Mouse (Mus musculus) urinary bladder, postnatal 36 days (tissue): ENCODE results near the gene Sh3bp5.

Experiments used
- DNase-seq, 2 experiments: peaks; one replicate each; pipeline ENCODE4 v3.0.0; 2022; ENCODE audit warnings: low spot score in 2 of 2, mixed read lengths in 1 of 2

Gene Sh3bp5

DNA sequence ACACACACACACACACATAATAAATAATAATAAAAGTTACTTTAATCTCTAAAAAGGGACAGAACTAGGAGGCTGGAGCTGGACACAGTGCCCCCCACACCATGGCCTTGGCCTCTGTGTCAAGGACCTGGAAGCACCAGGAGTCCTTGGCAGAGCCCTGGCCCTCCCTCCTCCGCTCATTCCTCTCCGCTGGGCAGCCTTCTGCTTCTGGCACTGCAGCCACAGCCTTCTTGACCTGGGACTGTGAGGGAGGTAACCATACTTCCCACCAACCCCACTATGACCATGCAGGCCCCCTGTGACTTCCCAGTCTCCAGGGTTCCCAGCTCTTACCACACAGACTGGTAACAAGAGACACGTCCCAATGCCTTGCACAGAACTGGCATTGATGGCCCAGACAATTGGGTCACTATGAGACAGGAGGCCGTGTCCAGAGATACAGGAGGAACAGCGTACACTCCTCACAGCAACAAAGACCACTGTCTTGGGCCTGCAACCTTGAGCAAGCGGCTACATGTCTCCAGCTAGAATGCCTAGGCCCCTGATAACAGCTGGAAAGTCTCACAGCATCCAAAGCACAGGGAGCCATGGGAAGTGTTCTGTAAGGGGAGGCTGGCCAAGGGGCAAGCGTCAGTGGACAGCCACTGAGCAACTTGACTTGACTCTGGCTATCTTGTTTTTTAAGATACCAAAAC is 41.8 kb downstream of the Sh3bp5 start:
- no peak for DNase-seq

DNA sequence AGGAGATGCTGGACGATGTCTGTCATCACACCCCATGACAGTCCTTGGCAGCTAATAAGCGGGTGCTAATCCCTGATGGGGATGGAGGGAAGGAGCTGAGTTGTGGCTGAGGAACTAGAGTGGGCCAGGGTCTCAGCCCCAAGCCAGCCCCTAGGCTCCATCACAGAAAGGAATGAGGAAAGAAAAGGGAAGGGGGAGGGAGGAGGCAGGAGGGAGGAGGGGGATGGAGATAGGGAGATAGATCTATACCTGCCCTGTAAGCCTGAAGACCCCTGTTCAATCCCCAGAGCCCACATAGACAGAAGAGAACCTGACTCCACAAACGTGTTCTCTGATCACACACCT is 42.4 kb downstream of the Sh3bp5 start:
- no peak for DNase-seq

DNA sequence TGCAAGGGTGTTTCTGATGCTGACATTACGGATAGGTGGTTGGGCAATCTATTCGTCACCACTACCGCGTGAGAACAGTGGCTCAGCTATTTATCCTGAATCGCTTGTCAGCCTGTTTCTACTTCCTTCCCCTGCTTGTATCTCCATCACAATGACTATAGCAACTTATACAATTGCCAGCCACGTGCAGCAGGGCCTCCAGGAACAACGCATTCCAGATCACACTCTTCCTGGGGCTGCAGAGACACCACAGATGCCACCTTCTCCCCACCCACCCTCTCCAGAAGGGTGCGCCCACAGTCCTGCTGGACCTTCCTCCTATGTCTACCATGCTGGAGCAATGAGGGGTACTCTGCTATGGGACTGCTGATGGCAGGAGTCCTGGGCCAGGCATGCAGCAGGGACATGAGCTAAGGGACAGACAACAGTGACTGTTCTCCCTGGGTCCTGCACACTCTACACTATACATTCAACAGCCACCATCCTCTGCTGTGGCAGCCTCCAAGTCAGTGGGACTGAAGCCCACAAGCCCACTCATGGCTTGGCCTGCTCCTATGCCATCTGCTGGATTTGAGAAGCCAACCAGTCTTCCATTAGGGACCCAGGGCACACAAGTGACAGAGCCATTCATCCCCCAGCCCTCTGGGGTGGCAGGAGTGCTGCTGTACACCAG is 42.9 kb downstream of the Sh3bp5 start:
- DNase-seq, result no peak

DNA sequence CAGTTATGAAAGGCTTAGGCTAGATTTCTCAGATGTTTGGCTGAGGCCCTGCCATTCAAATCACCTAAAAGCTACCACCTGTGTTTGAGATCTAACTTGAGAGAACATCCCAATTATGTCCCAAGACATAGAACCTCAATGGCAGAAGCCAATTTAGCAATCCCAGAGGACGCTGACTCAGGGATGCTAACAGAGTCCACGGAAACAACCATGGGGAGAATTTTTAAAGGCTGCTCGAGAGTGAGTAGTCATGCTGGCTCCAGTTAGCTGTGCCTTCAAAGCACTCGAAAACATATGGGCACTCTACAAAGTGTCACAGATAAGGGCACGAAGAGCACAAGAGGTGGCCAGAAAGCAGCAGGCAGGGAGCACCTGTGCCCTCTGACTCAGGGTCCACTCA is 43.6 kb downstream of the Sh3bp5 start:
- no peak for DNase-seq

DNA sequence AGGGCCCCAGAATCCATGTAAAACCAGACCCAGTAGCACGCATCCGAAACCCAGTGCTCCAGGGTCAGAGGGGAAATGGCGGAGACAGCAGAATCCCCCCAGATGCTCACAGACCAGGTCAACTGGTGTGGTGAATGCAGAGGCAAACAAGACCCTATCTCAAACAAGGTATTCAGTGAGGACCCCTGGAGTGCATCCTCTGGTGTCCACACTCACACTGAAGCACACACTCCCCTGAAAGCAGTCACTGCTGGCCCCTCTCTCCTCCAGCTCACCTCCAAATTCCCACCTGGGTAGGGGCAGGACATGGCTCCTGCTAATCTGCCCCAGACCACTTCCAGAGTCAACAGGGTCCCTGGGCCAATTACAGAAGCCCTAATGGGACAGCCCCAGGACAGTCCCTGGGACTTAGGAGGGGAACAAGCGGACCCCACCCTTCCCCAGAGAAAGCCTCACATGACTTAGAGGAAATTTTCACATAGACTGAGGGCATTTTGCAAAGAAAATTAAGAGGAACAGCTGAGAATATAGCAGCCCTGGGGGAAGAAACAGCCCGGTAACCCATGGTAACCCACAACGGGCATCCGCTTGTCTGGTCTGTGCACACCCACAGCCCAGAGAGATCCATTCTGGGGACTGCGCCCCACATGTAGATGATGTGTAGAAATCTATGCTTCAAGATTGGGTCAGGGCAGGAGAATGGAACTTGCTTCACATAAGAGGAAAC is 46.3 kb downstream of the Sh3bp5 start:
- no peak for DNase-seq

DNA sequence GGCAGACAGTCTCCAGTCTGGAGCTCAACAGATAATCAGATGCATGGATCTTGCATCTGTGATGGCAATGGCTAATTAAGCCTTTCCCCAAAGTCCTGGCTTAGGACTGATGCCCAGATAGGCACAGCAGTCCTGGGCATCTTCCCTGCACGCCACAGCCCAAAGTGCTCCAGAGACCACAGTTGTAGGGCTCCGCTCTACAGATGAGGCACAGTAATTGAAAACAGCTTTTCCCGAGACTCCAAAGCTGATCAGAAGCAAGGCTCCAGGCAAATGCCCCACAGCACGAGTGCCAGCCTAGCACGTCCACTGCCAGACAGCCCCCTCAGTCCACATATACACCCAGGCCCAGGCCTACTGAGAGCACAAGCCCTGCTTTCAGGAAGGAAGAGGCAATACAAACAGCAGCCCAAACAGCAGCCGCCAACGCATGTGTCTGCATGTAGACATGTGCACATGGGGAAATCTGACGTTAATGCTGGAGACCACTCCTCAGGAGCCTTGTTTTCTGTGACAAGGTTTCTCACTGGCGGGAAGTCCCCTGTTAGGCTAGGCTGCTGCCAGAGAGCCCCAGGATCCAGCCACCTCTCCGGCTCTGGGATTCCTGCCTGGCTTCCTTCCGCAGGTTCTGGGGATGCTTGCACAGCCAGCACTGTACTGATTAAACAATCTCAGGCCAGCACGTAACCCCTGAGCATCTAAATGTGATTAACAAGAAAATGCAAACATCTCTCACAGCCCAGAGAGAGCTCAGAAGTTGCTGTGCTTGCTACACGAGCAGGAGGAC is 47.6 kb downstream of the Sh3bp5 start:
- no peak for DNase-seq

DNA sequence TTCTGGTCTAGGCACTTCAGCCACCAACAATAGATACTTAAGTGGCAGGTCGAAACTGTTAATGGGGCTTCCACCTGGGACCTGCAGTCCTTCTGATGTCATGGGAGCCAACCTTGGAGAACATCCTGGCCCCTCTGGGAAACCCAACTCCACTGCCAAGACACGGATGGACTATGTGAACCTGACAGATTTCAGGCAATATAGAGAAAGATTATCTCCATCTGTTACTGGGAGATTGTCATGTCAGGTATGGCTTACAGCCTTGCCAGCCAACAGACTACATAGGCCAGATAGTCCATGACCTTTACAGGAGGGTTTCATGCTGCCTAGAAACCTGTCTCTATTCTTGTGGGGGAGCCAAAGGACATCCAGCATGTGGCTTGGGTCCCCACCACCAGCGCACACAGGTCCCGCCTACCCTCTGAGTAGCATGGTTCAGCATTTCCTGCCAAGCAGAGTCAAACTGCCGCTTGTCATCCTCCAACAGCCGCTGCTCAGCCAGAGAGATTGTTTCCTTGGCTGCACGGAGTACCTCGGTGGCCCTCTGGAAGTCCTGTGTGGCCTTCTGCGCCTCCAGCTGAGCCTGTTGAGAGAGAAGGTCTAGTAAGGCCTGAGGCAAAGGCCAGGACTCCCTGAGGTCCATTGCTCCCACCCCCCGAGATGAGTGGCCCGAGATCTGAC is 48.4 kb downstream of the Sh3bp5 start:
- DNase-seq, result no peak

DNA sequence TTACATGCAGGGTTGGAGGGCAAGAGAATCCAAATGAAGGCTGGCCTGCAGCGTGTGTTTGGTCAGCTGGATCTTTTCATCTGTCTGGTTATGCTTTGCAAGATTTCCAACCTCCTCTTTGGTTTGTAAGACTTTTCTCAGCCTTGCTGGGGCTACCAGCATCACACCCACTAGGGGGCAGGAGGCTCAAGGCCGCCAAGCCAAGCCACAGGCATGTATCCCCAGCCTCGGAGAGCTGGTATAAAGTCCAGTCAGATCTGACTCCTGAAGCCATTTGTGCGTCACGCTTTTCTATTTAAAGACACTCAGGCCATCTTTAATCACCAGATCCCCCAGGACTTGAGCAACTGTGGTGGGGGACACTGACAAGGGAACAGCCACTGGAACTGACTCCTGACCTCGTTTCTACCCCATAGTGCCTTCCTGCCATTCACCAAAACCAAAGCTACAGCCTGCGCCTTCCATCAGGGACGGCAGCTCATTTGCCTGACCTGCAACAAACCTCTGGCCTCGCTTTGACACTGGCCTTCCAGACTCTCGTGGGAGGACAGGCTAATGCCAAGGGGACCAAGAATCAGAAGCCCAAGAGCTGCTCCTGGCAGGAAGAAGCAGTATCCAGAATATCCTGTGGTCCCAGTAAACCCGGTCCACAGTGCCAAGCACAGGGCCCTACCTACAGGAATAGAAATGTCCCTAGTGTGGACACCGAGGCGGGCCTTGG is 49.7 kb downstream of the Sh3bp5 start:
- DNase-seq, result peak; percentile 66 to 85

DNA sequence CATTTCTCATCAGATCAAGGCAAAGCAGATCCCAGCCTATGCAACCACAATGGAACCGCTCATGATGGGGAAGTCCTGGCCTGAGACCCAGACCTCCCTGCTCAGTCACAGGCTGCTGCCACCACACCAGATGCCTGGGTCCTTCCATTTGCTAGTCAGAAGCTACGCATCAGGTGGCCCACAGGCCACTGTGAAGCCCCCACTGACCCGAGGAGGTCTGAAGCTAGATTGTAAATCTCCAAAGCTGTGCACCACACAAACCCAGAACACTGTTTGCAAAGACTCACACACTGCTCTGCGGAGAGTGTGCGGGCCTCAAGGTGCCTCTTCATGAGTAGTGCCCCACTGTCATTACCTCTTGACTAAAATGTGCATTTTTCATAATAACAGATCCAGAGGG is 50.5 kb downstream of the Sh3bp5 start:
- no peak for DNase-seq

DNA sequence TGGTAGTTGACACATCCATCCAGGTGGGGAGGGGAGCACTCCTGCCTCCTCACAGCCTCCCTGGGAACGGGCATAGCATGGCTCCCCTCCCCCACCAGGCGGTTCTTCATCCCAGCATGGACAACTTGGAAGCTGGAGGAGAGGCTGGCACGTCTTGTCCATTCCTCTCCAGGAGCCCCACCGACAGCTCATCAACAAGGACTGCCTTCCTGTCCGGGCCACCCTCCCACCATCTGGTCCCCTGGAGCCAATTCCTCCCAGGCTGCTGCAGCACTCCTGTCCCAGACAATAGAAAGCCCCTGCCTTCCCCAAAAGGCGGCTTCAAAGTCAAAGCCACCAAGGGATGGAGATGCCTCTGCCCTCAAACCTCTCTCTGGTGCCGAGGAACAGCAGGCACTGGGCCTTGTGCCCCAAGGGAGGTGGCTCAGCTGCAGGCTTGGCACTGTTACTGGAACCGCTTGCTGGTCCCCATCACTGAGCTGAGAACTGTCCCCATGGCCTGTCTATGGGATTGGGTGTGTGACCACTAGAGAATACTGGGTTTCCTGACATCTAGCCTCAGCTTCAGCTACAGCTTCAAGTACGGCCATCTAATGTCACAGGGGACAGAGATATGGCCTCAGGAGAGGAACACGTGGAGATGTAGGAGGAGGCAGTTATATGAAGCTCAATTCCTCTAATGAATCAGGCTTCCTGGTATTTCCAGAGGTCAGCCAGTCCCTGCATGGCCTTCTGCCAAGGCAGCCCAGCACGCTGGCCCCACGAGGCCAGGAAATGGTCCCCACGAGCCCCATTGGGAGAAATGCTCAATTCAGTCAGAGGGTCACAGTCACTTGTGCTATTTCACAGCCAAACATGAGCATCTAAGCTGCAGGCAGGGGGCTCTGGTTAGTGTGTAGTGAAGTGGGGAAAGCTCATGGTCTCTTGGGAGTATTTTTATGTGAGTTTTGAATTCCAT is 51.2 kb downstream of the Sh3bp5 start:
- no peak for DNase-seq

DNA sequence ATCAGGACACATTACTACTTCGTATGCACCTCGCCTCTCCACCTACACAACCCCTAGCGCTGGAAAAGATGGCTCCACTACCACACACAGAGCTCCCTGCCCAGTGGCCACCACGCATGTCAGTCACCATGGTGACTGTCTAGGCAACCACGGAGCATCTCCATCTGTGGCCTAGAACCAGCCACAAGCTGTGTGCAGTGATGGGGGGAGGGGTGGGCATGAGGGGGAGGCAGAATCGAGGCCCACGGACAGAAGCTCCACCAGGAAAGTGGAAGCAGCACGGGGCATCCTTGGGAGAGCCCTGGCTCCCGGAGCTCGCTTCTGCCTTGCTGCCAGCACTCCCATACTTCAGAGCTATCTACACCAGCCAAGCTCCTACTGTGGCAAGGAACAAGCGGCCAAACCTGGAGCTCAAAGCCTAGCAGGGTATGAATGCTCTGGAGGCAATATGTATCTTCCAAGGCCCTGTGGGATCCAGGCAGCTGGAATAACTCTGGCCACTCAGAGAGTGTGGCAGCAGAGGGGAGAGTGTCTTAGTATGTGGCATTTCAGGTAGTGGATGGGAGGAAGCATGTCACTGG is 52.3 kb downstream of the Sh3bp5 start:
- DNase-seq, result no peak

DNA sequence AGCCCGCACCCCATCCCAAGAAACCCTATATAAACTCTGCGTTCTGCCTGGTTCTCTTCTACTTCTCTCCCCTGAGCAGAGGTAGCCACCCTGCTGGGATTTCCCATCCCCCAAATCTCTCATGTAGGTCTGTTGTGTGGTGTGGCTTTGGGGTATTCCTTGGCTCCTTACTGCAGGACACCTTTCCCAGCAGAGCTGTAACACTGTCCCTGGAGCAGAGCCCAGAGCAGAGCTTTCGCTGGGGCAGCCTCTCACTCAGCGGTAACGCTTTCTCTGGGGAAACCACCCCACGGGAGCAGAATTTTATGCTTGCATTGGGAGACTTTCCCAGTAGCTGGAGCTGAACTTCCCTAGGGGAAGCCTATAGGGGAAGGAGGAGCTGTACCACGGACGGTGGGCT is 53.6 kb downstream of the Sh3bp5 start:
- DNase-seq, result no peak

DNA sequence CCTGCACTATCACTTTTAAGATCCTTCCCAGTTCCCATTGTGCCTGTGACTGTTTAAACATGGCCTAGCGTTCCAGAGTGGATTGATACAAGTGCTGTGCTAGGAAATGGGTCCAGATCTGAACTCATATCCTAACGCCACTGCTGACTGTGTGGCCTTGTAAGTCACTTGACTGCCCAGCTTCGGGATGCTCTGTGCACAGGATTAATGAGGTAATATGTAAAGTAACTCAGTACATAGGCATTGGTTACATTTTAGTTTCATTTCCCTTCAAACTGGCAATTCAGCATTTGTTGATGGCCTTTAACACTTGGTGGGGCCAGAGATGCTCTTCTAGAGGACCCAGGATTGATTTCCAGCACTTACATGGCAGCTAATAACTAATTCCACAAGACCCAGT is 59.5 kb downstream of the Sh3bp5 start:
- no peak for DNase-seq

DNA sequence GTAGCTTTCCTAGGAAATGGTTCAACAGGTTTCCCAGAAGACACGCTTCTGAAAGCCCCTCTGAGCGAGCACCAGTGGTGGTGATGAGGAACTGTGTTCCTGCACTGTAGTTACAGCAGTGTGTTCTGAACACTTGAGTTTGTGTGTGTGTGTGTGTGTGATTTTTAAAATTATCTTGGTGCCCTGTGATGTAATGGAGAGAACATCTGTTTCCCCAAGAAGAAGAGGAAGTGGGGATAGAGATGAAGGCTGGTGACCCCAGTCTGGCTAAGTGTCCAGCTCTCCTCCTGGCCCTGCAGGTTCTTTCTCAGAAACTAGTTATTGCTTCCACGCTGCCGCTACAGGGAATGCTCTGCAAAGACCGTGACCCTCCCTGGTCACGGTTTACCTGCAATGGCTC is 61.5 kb downstream of the Sh3bp5 start:
- no peak for DNase-seq

DNA sequence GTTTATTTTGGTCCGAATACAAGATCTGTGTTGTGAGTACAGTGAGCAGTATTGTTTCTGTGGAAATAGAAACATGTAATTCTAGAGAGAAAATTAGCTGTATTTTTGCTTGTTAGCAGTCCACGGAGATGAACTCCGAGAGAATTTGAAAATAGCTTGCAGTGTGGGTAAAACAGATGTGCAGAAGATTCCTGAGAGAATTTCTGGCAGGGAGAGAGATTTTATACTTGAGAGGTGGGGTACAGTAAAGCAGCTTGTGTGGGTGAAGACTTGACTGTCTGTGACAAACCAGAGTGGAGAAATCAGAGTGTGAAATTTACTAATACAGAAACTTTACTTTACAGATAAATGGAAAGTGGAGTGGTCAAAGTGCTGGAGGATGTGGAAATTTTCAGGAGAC is 66.5 kb downstream of the Sh3bp5 start:
- no peak for DNase-seq

DNA sequence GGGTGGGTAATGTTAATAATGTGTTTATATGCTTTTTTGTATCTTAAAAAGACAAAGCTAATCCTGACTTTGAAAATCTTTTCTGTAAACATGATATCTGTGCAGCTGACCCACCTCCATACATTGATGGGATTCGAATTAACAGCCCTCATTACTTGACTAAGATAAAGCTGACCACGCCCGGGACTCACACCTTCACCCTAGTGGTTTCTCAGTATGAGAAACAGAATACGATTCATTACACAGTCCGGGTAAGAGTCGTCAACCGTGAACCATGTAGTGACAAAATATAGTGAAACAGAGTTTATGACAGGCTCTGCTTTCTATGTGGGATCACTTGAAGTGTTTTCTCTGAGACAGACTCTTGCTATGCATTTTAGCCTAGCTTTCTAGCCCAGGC is 67.9 kb downstream of the Sh3bp5 start:
- no peak for DNase-seq

DNA sequence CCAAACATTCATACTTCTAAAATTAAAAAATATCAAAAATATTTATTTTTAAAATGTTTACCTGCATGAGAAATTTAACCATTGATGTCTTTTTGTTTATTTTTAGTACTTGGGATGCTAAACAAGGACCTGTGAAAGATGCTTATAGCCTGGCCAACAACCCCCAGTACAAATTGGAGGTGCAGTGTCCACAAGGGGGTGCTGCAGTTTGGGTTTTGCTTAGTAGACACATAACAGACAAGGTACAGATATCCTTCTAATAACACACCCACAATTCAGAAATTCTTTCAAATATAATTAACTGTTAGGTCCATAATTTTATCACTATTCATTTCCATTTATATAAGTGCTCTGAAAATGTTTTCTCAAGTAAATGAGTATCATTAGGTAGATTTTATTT is 70.5 kb downstream of the Sh3bp5 start:
- DNase-seq, result peak; percentile 55 to 63

DNA sequence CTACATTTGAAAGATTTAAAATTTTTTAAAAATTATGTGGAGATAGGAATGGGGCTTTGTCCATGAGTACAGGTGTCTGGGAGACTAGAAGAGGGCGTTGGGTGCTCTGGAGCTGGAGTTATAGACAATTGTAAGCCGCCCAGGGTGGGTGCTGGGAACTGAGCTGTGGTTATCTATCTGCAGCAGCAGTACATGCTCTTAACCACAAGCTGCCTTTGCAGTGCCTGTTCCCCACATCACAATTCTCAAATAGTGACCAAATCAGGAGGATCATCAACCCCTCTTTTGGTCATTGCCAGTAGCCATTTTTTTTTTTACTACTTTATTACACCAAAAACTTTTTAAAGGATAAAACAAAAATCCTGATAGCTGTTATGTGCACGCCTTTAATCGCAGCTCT is 71.3 kb downstream of the Sh3bp5 start:
- DNase-seq, result no peak

DNA sequence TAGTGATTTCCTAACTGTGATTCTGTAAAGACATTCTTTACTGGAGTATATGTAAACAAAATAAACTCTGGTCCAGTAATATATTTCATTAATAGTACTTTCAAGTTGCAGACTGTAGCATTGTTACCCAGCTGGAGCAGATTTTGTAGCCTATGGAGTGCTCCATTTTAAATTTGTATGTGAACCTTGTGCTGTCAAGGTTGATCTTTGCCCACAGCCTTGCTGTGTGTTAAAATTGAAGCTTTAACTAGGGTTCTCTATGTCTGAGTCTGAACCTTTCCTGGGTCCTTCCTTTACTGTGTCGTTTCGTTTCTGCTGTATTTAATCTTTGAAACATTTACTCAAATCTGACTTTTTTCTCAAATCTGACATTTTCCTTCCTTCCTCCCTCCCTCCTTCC is 73.6 kb downstream of the Sh3bp5 start:
- DNase-seq, result no peak

DNA sequence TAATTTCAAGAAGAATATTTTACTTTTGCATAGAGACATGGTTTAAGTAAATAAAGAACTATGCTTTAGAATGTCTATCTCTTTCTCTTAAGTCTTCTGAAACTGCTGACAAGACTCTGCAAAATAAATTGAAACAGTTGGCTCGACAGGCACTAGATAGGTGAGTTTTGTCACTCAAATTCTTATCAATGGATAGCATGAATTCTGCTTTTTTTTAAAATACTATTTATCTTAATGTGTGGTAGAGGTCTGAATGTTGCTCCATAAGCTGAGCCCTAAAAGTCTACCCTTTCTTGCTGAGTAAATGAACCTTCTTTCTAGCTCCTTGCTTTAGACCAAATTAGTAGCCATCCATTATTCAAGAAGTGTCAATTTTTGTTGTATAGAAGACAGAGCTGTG is 90.5 kb downstream of the Sh3bp5 start:
- no peak for DNase-seq
